Mouse (Mus musculus) inflammation-experienced regulatory T-cells, adult 6 months (primary cell): Measurements from ENCODE around the gene Il17ra. TPM values are rescaled to one million over a fixed set of nuclear protein-coding genes. Genes with fewer than 3 reads are reported as not detected.

Experiments
- ATAC-seq: one replicate; pipeline ENCODE4 v1.8.0; 2017
- polyA plus RNA-seq, 3 experiments: library from polyadenylated mRNA; unstranded; fragments of 100-300 nt; shearing (Covaris generic); gene quantifications; one replicate each; pipeline ENCODE4 v1.2.1; 2017

Gene Il17ra
- polyA plus RNA-seq, 3 experiments from 2014 or later, result 9.7 to 27.4 (median 25.2) TPM

- ATAC-seq, result no peak
Observed at GRCm38 (mm10) chr6:120509975-120510374, 46.9 kb downstream of the Il17ra start.

DNA sequence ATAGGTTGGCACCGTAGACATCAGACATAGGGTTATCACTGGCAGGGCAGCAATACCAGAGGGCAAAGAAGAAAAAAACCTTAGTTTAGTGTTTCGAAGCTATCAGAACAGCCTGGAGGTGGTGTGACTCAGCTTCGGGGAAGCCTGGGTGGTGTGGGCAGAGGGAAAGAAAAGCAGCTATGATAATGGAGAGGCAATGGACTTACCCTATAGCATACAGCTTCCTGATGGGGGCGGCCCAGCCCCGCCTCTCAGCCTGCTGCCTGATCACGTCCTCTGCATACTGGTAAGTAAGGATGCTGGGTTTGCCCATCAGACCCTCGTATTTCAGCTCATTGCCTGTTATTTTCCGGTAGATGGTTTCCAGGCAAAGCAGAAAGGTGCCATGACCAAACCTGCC is 47.4 kb downstream of the Il17ra start:
- ATAC-seq, result peak; percentile 62

GRCm38 (mm10) chr6:120511212-120511611 is 48.2 kb downstream of the Il17ra start:
- ATAC-seq, result no peak

DNA sequence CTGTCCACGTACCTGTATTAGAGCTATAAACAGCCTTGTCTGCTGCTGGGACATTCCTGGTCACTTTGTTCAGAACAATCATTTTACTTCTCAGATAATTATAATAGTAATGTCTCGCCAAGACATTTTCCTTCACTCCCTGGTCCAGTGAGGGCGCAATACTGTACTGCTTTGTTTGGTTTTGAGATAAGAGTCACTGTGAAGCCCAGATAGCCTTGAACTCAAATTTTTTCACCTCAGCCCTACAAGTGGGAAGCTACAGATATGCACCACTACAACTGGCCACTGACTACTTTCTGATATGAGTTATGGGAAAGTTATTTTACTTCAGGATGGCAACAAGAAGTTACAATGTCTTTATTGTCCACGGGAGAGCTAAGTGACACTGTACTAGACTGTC is 53.4 kb downstream of the Il17ra start:
- no peak for ATAC-seq

- ATAC-seq, result no peak
Observed at GRCm38 (mm10) chr6:120516879-120517278, 53.8 kb downstream of the Il17ra start.

DNA sequence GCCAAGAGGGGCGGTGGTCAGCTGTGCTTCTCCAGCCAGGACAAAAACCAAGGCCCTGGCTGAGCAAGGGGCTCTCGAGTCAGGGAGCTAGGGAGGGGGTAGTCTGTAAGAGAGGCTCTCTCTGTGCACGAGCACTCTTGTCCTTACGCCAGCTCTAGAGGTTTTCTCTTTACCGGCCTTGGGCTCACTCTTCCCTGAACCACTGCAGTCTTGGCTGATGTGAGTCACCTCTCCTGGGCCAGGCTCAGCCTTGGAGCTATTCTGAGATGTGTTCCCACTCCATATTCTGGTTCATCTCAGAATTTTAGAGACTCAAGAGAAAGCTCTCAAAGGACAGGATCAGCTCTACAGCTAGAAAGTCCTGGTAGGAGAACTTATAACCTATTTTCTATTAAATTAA is 54.3 kb downstream of the Il17ra start:
- no peak for ATAC-seq

DNA sequence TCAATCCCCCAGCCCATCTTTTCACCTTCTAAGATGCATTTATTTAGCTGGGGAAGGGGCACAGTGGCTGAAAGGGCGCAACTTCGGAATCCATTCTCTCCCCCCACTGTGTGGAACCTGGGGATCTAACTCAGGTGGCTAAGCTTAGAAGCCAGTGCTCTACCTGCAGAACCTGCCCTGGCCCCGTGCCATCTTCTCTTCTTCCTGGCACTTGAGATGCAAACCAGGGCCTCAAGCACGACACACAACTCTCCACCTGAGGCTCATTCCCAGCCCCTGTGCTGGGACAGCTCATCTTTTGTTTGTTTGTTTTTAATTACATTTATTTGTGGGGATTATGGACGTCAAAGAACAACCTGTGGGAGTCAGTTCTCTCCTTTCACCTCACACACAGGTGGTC is 56.6 kb downstream of the Il17ra start:
- no peak for ATAC-seq

DNA sequence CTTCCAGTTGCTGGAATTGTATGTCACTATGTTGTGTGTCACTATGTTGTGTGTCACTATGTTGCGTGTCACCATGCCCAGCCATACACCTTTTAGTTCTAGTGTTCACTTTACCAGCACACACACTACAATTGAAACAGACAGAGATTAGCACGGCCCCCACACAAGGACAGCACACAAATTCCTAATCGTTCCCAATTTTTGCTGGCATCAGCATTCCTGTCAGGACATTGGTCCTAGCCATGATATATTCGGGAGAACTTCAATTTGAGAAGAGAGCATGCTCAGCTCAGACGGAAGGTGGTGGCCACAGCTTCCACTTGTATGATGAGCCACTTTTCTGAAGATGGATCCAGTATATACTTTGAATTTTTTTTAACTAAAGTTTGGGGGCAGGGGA is 61.7 kb downstream of the Il17ra start:
- ATAC-seq, result no peak

GRCm38 (mm10) chr6:120529123-120529522 is 66.1 kb downstream of the Il17ra start:
- peak; percentile 48 for ATAC-seq

DNA sequence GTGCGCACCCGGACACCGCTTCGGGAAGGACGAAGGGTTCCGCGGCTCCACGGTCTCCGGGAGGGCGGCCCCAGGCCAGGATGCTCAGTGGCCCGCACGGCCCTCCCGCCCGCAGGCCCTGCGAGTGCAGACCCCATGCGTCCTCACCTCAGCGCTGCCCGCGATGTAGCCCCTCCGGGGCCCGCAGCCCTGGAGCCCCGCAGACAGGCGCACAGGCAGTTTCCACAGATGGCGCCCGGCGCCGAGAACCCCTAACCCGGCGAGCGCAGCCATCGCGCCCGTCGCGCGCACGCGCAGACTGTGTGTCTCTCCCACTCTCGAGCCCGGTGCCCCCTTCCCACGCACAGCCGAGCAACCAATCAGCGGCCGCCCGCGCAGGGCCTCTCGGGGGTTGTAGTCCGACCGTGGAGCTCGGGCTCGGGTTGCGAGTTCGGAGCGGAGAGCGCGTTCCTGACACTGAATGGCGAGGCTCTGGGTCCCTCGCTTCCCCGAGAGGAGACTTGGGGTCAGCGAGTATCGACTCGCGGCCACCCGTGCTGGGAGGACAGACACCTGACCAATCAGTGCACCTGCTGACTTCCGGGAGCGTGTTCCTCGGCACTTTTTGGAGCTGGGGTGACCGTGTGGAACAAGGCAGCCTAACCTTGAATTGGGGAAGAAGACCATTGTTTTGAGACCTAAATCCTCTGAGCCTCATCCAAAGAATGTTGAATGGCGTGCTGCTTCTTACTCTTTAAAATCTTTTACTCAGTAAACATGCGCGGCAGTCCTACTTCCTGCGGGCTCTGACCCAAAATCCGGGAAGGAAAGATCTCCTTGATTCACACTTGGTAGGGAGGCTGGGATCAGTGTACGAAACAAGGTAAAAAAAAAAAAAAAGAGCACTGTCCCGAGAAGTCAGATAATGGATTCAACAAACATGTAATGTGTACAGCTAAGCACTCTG is 68.2 kb downstream of the Il17ra start, which contains the start of gene Hdhd5:
TSS of gene Hdhd5 (minus strand) at position 300 of the 946 bp plus-strand sequence.
- peak; percentile 95 for ATAC-seq

DNA sequence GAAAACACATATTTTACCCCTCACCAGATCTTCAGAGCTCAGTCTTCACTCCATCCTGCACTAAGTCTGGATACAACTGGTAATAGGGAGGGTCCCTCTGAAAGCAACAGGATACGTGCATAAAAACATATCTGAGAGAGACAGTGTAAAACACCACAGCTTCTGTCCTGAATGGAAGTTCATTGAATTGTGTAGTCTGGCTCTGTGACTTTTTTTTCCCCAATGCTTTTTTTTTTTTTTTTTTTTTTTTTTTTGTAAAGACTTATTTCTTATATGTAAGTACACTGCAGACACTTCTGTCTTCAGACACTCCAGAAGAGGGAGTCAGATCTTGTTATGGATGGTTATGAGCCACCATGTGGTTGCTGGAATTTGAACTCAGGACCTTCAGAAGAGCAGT is 69.5 kb downstream of the Il17ra start:
- no peak for ATAC-seq

DNA sequence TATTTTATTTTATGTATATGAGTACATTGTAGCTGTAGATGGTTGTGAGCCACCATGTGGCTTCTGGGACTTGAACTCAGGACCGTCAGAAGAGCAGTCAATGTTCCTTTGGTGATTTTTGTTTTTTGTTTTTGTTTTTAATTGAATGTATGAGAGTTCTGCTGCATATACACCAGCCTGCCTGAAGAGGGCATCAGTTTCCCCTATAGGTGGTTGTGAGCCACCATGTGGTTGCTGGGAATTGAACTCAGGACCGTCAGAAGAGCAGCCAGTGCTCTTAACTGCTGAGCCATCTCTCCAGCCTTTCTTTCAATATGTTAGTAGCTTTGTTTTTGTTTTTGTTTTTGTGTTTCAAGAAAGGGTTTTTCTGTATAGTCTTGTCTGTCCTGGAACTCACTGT is 73.3 kb downstream of the Il17ra start:
- ATAC-seq, result no peak

Other genes with a start within 250 kb of the Il17ra start
- not detected for gene D330020A13Rik, start 168.9 kb upstream of the Il17ra start, polyA plus RNA-seq
- gene B4galnt3, start 168.7 kb upstream of the Il17ra start, polyA plus RNA-seq, result under 1 TPM in 1 of 3 experiments, not detected in 2; 0.19 TPM
- 10 to 100 TPM; 67.6 to 97.2 (median 82.3) TPM for gene Kdm5a, start 99.1 kb upstream of the Il17ra start, polyA plus RNA-seq
- 10 to 100 TPM in 2 of 3 experiments, 1 to 10 TPM in 1; 9.6 to 11.5 (median 10.6) TPM for gene Ccdc77, start 98.9 kb upstream of the Il17ra start, polyA plus RNA-seq
- under 1 TPM in 2 of 3 experiments, not detected in 1; 0.41 to 0.56 TPM for gene Tmem121b, start 30.6 kb downstream of the Il17ra start, polyA plus RNA-seq
- 10 to 100 TPM; 24.6 to 38.9 (median 33.1) TPM for gene Hdhd5, start 68.1 kb downstream of the Il17ra start, polyA plus RNA-seq
- gene Cecr2, start 203.1 kb downstream of the Il17ra start, polyA plus RNA-seq, result under 1 TPM; 0.25 to 0.46 (median 0.35) TPM